Mouse (Mus musculus) fibroblast of lung, adult 2 months (primary cell): Measurements from ENCODE around the gene Sult6b2.

Source experiments
- DNase-seq: peaks from one replicate; pipeline ENCODE4 v3.0.0-alpha.2; 2011; ENCODE audit warnings: low read depth

Gene Sult6b2

DNA sequence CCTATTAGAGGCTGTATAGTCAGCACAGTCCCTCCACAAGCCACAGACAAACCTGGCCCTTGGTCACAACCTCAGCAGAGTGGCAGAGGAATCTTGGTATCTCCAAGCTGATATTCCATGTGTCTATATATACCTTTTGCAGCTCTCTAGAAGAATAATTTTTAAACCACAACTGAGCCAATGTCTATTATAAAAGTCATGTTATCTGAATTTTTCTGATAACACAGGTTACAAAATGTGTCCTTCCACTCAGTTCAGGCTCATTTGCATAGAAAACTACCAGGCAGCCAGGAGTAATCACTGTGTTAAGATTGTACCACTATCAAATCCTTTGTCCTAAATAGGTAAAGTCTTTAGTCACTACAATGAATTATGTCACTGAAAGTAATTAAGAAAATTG lies at the start of gene Sult6b2:
TSS of gene Sult6b2 (minus strand) at position 101 of the 400 bp plus-strand sequence.
- no peak for DNase-seq

- DNase-seq, result no peak
Measured at GRCm38 (mm10) chr6:142852419-142853377, 48.4 kb upstream of the Sult6b2 start.

DNA sequence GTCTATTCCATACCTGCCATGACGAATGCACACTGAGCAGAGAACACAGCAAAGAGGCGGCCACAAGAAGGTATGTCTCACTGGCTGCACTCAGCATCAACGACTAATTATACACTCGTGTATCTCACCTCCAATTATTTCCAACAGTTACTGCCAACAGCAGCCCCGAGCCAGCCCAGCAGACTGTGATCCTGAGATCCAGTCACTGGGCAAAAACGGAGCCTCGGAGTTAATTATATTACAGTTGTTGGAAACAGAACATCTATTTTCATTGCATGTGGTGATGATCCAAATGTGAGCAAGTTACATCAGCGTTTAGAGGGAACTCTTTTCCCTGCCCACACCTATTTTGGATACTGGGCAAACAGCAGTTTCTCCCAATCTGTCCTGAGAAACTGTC lies 46.1 kb upstream of the Sult6b2 start:
- no peak for DNase-seq

DNA sequence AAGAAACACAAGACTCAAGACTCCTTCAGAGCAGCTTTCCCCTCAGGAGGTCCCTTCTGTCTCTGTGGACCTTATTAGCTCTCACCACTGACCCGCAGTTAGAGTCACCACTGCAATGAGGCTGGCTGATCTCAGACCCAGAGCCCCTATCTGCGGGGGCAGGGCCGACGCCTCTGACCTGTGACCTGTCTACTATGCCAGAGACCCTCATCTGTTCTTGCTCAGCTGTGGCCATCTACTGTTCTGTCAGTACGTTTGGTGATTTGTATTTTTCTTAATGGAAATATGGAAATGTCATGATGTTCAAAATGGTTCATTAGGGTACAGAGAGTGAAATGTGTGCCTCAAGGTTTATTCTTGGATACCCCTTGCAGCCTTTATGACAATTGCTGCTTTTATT lies 45.0 kb upstream of the Sult6b2 start:
- DNase-seq, result no peak

DNA sequence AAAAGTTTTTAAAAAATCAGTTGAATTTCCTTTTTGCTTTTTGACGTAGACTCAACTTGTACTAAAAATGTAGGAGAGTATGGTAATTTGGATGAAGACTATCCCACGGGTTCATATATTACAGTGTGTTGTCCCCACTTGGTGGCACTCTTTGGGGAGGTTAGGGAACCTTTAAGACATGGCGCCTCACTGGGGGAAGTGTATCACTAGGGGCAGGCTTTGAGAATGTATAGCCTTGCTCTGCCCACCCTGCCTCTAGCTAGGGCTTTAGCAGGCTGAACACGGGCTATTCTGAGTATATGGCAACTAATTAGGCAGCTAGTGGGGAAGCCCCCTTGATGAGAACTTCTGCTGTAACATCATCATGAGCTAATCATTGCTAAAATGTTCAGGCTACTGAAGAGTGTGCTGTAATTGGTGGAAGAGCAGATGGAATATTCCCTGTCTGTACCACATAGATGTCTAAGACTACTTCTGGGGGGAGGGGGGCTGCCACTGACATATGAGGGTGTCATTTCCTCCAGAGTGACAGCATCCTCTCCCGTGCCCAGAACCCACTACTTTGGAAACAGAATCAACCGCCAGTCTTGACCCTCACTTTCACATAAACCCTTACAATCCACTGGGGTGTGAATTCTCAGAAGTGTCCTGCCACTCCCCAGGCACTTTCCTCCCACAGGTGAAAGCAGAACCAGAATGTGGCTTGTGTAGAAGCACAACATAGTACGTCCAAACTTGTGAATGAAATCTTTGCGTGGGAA lies 43.8 kb upstream of the Sult6b2 start:
- no peak for DNase-seq

DNA sequence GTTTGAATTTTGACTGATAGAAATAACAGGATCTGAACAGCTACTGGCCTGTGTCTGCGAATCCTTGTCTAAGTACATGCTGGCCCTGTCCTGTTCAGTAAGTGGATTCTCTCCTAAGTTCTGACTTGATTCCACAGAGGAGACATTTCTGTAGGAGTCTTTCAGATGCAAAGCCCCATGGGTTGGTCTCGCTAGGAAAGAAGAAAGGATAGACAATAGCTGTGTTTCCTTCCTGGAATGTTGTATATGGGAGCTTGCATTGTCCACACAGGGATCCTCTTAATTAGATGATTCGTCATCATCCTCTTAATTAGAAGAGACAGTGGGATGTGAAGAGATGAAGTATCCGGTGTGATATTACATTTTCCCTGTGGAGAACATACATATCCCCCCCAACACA lies 42.6 kb upstream of the Sult6b2 start:
- DNase-seq, result no peak

DNA sequence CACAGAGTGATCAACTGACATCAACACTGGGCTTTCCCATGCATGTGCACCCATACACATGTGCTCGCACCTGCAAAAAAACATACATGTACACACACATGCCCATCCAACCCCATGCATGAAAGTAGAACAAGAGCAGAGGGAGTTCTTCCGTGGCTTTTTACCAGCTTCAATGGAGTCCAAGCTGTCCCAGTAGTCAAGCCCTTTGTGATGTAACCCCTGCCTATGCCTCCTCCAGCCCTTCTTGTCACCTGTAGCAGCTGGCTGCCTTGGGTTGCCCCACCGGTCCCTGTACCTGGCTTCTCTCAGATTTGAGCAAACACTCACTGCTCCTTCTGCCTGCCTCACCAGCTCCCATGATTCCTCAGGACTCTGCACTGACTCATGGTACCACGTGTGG lies 40.8 kb upstream of the Sult6b2 start:
- no peak for DNase-seq

- no peak for DNase-seq
Measured at GRCm38 (mm10) chr6:142844061-142844460, 39.8 kb upstream of the Sult6b2 start.

GRCm38 (mm10) chr6:142838501-142838900 lies 34.2 kb upstream of the Sult6b2 start:
- DNase-seq, result no peak

- DNase-seq, result no peak
Measured at GRCm38 (mm10) chr6:142837326-142837725, 33.0 kb upstream of the Sult6b2 start.

DNA sequence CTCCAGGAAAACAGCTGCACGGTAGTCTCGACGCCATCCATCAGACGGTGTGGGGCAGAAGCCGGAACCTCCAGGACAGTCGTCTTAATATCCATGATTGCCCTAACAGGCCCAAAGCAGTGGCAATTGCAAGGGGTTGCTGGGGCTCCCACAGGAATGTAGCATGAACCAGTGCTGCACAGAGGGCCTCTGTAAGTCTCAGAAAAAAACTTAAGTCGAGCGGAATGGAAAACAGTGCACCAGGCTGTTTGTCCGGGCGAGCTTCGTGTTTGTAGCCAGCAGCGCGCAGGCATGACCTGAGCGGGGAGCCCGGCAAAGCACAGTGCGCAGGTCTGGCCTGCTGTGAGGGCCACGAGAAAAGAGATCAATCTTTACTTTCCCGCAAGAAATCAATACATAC lies 31.4 kb upstream of the Sult6b2 start:
- DNase-seq, result no peak

DNA sequence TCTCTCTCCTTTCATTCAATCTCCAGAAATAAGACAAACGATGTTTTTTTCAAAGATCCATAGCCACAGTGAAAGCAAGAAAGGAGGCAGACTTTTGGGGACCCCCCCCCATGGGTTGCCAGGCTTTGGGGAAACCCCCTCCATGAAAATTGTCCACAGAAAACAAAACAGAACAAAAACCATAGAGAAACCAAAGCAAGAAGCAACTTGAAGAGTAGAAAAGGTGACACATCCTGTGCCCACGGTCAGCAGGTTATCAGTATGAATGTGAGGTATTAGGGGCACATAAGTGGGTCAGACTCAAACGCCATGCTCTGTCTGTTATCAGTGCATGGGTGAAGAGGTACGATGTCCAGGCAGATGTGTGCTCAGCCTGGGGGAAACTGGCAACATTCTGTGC lies 30.6 kb upstream of the Sult6b2 start:
- DNase-seq, result no peak

- no peak for DNase-seq
Measured at GRCm38 (mm10) chr6:142831706-142832105, 27.4 kb upstream of the Sult6b2 start.

DNA sequence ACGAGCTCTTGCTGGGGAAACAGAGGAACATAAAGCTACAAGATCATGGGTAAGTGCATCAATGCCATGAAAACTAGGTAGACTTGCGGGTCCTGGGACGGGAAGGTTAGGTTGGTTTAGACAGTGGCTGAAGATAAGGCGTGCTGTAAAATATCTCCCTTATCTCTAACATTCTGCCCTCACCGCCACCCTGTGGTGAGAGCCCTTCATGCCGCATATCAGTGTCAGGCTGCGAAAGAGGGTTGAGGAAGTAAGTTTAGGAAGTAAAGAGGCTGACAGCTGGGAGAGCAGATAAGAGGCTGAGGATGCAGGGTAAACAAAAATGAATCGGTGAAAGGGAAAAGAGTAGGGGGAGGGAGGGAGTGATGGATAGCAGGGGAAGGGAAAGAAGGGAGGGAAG lies 26.9 kb upstream of the Sult6b2 start:
- no peak for DNase-seq

GRCm38 (mm10) chr6:142830221-142830620 lies 25.9 kb upstream of the Sult6b2 start:
- no peak for DNase-seq

DNA sequence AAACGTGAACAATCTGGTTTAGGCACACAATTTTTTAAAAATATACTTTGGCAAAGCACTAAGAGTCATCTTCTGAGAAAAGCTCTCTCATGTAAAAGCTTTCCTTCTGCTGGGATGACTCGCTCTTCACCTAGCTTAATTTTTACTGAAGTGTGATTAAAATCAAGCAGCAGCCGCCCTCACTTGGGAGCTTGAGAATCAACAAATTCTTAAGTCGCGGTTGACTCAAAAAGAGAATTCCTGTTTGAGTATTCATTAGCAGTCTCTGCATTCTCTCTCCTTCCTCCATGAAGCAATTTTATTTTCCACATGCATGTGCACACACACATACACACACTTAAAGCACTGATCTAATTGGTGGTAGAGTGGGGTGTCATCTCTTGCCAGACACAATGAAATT lies 21.1 kb upstream of the Sult6b2 start:
- DNase-seq, result no peak

- no peak for DNase-seq
Measured at GRCm38 (mm10) chr6:142823008-142823787, 18.9 kb upstream of the Sult6b2 start.

- no peak for DNase-seq
Measured at GRCm38 (mm10) chr6:142818306-142818705, 14.0 kb upstream of the Sult6b2 start.

DNA sequence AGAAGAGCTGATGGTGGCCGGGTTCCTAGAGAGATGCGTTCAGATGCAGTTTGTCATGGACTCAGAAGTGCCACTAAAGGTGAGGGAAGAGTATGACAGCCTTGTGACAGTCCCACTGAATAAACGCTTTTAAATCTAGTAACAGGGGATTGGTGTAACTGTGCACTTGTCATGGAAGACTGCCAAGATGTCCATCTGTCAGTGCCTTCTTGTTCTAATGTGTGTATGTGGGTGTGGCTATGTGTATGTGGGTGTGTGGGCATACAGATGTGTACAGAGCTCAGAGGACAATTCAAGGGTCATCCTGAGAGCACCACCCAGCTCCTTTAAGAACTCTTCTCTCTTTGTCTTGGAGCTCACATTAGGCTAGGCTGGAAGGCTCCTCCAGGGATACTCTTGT lies 11.2 kb upstream of the Sult6b2 start:
- DNase-seq, result no peak

DNA sequence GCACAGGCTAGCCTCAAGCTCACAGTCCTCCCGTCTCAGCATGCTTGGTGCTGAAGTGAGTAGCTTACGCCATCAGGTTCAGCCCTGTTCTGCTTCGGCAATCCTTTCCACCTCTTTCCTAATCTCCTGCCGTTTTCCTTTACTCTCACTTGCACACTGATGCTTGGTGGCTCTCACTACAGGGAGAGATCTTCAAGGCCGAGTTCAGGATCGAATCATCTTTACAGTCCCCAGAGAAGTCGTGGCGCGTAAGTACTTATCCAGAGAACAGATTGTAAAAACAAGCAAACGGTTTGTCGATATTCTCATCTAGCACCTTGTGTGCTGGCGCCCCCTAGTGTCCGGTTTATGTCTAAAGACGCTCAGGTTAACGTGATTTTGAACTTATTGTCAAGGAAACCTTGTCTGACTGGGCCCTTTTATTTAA lies 10.2 kb upstream of the Sult6b2 start:
- peak; percentile 49 for DNase-seq

DNA sequence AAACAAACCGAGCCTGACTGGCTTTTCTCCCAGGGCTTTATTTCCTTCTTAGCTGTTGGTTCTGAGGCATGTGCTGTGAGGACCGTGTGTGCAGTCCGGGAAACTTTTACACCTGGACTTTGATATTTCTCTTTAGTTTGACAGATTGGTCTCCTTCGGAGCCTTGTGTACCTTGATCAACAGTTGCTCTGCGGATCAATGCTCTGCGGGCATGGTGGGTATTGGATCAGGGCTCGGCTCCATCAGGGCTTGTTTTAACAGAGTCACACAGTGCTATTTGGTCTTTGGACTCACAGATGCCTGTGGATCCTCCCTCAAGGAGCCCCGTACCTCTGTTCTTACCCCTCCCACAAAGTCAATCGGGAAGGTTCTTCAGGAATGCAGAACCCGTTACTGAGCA lies 9.7 kb upstream of the Sult6b2 start:
- DNase-seq, result no peak

GRCm38 (mm10) chr6:142812969-142813368 lies 8.7 kb upstream of the Sult6b2 start:
- DNase-seq, result no peak
